Mouse (Mus musculus) hindbrain, embryonic 14.5 days (tissue): Measurements from ENCODE around the gene Slc6a9. TPM values are rescaled to one million over a fixed set of nuclear protein-coding genes. Genes with fewer than 3 reads are reported as not detected.

ENCODE experiments used
- ATAC-seq: fragments of 200-750 bp; cut with Nextera tagmentation; 2 replicates; pipeline ENCODE4 v1.8.0; 2017; ENCODE audit warnings: moderate number of reproducible peaks, mild to moderate bottlenecking, moderate TSS enrichment, moderate library complexity; ENCODE audit not compliant: low FRiP score
- DNase-seq: peaks from one replicate; pipeline ENCODE4 v3.0.0-alpha.2; 2015; ENCODE audit warnings: low spot score
- H3K27ac ChIP-seq: fragments of 300-500 bp; sonication (generic); 2 replicates; pipeline ENCODE4 v1.5.1; 2014; ENCODE audit warnings: mild to moderate bottlenecking, moderate library complexity
- H3K27me3 ChIP-seq: fragments of 300-500 bp; sonication (generic); 2 replicates; pipeline ENCODE4 v1.6.1; 2014; ENCODE audit warnings: mild to moderate bottlenecking, low read length, mixed read lengths; ENCODE audit not compliant: control insufficient read depth, insufficient read depth
- H3K36me3 ChIP-seq: fragments of 300-500 bp; sonication (generic); replicated peaks from 2 replicates; pipeline ENCODE4 v1.6.1; 2014; ENCODE audit not compliant: control insufficient read depth, insufficient read depth
- H3K4me1 ChIP-seq: fragments of 300-500 bp; sonication (generic); replicated peaks from 2 replicates; pipeline ENCODE4 v1.6.1; 2014; ENCODE audit warnings: antibody characterized with exemption, low read length, mixed read lengths; ENCODE audit not compliant: control insufficient read depth, insufficient read depth
- H3K4me2 ChIP-seq: fragments of 300-500 bp; sonication (generic); replicated peaks from 2 replicates; pipeline ENCODE4 v1.6.1; 2014; ENCODE audit warnings: mild to moderate bottlenecking, moderate library complexity
- H3K4me3 ChIP-seq: fragments of 300-500 bp; sonication (generic); replicated peaks from 2 replicates; pipeline ENCODE4 v1.5.1; 2014; ENCODE audit warnings: mild to moderate bottlenecking, low read length
- H3K9ac ChIP-seq: fragments of 300-500 bp; sonication (generic); 2 replicates; pipeline ENCODE4 v1.6.1; 2014
- H3K9me3 ChIP-seq: fragments of 300-500 bp; sonication (generic); 2 replicates; pipeline ENCODE4 v1.6.1; 2016; ENCODE audit warnings: low read length; ENCODE audit not compliant: control insufficient read depth
- WGBS: fragments of 180-500 bp; shearing (Covaris S2); extraction: QIAGEN DNeasy Blood & Tissue Kit; methylation state at CpG from one replicate; pipeline ENCODE4 v1.1.7; 2014; 5-methylcytosine and 5-hydroxymethylcytosine counted together
- polyA plus RNA-seq: library from polyadenylated mRNA; unstranded; fragments of >200 nt; fragmentation: Nextera tagmentation; extraction: Ambion mirVana; gene quantifications from 2 replicates; pipeline ENCODE4 v1.2.1, GENCODE M21; 2014

The Slc6a9 gene
- polyA plus RNA-seq, 1 experiment from 2014 or later = 37.1 TPM

DNA sequence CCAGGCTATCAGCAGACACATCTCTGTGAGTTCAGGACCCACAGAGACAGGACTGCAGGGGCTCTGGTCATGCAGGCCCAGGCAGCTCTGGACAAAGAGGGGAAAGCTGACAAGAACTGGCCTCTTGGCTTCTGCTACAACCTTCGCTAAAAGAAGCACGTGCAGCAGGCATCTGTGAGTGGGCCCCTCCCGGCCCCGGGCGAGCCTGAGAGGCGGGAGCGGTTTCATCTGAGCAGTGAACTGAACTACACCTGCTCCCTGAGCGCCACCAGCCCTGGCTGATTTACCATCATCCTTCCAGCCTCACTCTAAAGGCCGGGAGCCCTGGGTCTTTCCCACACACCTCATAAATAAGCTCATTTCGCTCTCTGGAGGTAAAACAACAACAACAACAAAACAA, 44.0 kb downstream of the Slc6a9 start:
- H3K4me1 ChIP-seq = peaks cover 21% of the 10 kb centered on the region
- ATAC-seq (no peak), DNase-seq (no peak)
- H3K9ac ChIP-seq = no peak overlapping the region
- H3K4me3 ChIP-seq = no peak overlapping the region
- H3K9me3 ChIP-seq = no peaks in the 10 kb centered on the region
- H3K27ac ChIP-seq = no peak overlapping the region
- WGBS = 57% methylated on average over 10 of the region's 10 CpGs
- H3K36me3 ChIP-seq = peaks cover 69% of the 10 kb centered on the region
- H3K4me2 ChIP-seq = no peak overlapping the region
- H3K27me3 ChIP-seq = no peaks in the 10 kb centered on the region

- Histone ChIP-seq H3K36me3 (peaks cover 65% of the 10 kb centered on the region), H3K4me1 (peaks cover 24% of the 10 kb centered on the region), H3K4me2 (no peak overlapping the region), H3K27ac (no peak overlapping the region), H3K4me3 (no peak overlapping the region), H3K27me3 (no peaks in the 10 kb centered on the region), H3K9ac (no peak overlapping the region), H3K9me3 (no peaks in the 10 kb centered on the region)
- ATAC-seq (no peak), DNase-seq (no peak)
- 83% methylated on average over 5 of the region's 5 CpGs for WGBS
These were observed 44.4 kb downstream of the Slc6a9 start for GRCm38 (mm10) chr4:117878703-117879102.

- Histone ChIP-seq H3K4me2 (peak within 1 kb of the TSS; percentile 92), H3K9ac (peak within 1 kb of the TSS; percentile 94), H3K27ac (peak within 1 kb of the TSS; percentile 81), H3K4me1 (peaks cover 43% of the 10 kb centered on the region), H3K9me3 (no peaks in the 10 kb centered on the region), H3K27me3 (no peaks in the 10 kb centered on the region), H3K4me3 (peak within 1 kb of the TSS; percentile 86), H3K36me3 (peaks cover 47% of the 10 kb centered on the region)
- ATAC-seq = peak; percentile 62
- WGBS = 0% methylated on average over 66 of the region's 103 CpGs
- DNase-seq = peak; percentile 72
These were observed 48.7 kb downstream of the Slc6a9 start, which contains the start of gene B4galt2 for GRCm38 (mm10) chr4:117882701-117883691. TSS of gene B4galt2 (minus strand) at chr4:117883487.

DNA sequence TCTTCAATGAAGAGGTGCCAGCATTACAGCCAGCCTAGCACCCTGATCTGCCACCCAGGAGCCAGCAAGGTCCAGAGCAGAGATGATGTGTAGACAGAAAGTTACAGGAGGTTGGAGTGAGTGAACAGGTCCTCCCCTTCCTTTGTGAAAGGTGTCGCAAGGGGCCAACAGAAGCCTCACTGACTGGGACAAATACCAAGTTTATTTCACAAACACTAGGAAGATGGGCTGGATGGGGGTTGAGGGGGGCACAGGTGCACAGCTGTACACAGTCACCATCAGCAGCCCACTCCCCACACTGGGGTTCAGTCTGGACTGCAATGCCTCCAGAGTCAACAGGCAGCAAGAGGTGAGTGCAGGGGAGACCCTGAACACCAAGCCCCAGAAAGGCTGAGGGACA, 49.8 kb downstream of the Slc6a9 start:
- Histone ChIP-seq H3K9ac (peak overlapping the region; percentile 94; the same call in 1 of the 2 replicates), H3K27ac (no peak overlapping the region), H3K4me1 (peaks cover 43% of the 10 kb centered on the region), H3K9me3 (no peaks in the 10 kb centered on the region), H3K4me3 (peak overlapping the region; percentile 86), H3K4me2 (peak overlapping the region; percentile 92), H3K36me3 (peaks cover 42% of the 10 kb centered on the region), H3K27me3 (no peaks in the 10 kb centered on the region)
- no peak for ATAC-seq
- DNase-seq = no peak
- WGBS = 100% methylated on average over 1 of the region's 1 CpGs

GRCm38 (mm10) chr4:117885093-117885492, 50.8 kb downstream of the Slc6a9 start:
- H3K4me1 ChIP-seq = peaks cover 41% of the 10 kb centered on the region
- WGBS = 97% methylated on average over 10 of the region's 10 CpGs

GRCm38 (mm10) chr4:117885994-117886393, 51.7 kb downstream of the Slc6a9 start:
- Histone ChIP-seq H3K4me1 (peaks cover 36% of the 10 kb centered on the region), H3K27me3 (no peaks in the 10 kb centered on the region), H3K36me3 (peaks cover 30% of the 10 kb centered on the region), H3K9me3 (no peaks in the 10 kb centered on the region), H3K4me3 (peak overlapping the region; percentile 82), H3K27ac (no peak overlapping the region), H3K4me2 (peak overlapping the region; percentile 90), H3K9ac (peak overlapping the region; percentile 85)
- 81% methylated on average over 9 of the region's 9 CpGs for WGBS
- DNase-seq (no peak), ATAC-seq (no peak)

More at GRCm38 (mm10) chr4:117885093-117885492, 50.8 kb downstream of the Slc6a9 start:
- no peaks in the 10 kb centered on the region for H3K9me3 ChIP-seq
- no peaks in the 10 kb centered on the region for H3K27me3 ChIP-seq
- H3K27ac ChIP-seq = no peak overlapping the region
- no peak for ATAC-seq
- no peak overlapping the region for H3K4me2 ChIP-seq
- H3K36me3 ChIP-seq = peaks cover 39% of the 10 kb centered on the region
- no peak overlapping the region for H3K9ac ChIP-seq
- DNase-seq = no peak
- no peak overlapping the region for H3K4me3 ChIP-seq

- H3K4me3 ChIP-seq = peak overlapping the region; percentile 82
- DNase-seq = no peak
- H3K27me3 ChIP-seq = no peaks in the 10 kb centered on the region
- no peaks in the 10 kb centered on the region for H3K9me3 ChIP-seq
- peaks cover 30% of the 10 kb centered on the region for H3K36me3 ChIP-seq
- 0 out of 2 replicates have a peak overlapping the region, but pooled peaks have one; percentile 47 for H3K27ac ChIP-seq
- peaks cover 37% of the 10 kb centered on the region for H3K4me1 ChIP-seq
- 3% methylated on average over 23 of the region's 24 CpGs for WGBS
- H3K4me2 ChIP-seq = peak overlapping the region; percentile 90
- H3K9ac ChIP-seq = peak overlapping the region; percentile 85
- no peak; the same call in 1 of the 2 replicates for ATAC-seq
These were observed 52.3 kb downstream of the Slc6a9 start for GRCm38 (mm10) chr4:117886644-117887043.

DNA sequence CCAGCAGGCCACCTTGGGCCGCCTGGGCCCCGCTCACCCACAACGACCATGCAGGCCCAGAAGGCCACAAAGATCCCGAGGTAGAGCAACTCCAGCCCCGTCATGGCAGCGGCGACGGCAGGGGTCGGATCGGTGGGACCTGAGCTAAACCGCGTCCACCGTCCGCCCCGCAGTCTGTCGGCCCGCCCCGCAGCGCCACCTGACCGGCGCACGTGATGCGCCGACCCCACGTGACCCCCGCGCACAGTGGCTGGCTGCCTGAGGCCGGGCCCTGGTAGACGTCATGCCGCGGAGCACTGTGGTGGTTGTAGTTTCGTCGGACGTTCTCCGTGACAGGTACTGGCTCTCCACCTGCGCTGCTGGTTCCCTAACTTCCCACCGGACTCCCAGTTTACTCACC, 52.8 kb downstream of the Slc6a9 start, which contains the start of gene Atp6v0b:
Gene Atp6v0b, minus strand, starts transcription at position 201 of the 400 bp plus-strand sequence.
- ATAC-seq (peak; percentile 83), DNase-seq (peak; percentile 92)
- no peaks in the 10 kb centered on the region for H3K9me3 ChIP-seq
- H3K9ac ChIP-seq = peak within 1 kb of the TSS; percentile 85
- H3K27ac ChIP-seq = peak within 1 kb of the TSS; percentile 47; the same call in 1 of the 2 replicates
- H3K36me3 ChIP-seq = peaks cover 30% of the 10 kb centered on the region
- peaks cover 32% of the 10 kb centered on the region for H3K4me1 ChIP-seq
- WGBS = under 1% methylated on average over 35 of the region's 37 CpGs
- no peaks in the 10 kb centered on the region for H3K27me3 ChIP-seq
- peak within 1 kb of the TSS; percentile 82 for H3K4me3 ChIP-seq
- peak within 1 kb of the TSS; percentile 90 for H3K4me2 ChIP-seq

GRCm38 (mm10) chr4:117887920-117888319, 53.6 kb downstream of the Slc6a9 start:
- WGBS = 75% methylated on average over 2 of the region's 2 CpGs
- H3K36me3 ChIP-seq = peaks cover 30% of the 10 kb centered on the region
- H3K4me1 ChIP-seq = peaks cover 29% of the 10 kb centered on the region
- ATAC-seq (no peak), DNase-seq (no peak)
- no peaks in the 10 kb centered on the region for H3K9me3 ChIP-seq
- H3K4me3 ChIP-seq = peak overlapping the region; percentile 82
- H3K9ac ChIP-seq = no peak overlapping the region
- H3K27me3 ChIP-seq = no peaks in the 10 kb centered on the region
- no peak overlapping the region for H3K27ac ChIP-seq
- peak overlapping the region; percentile 90 for H3K4me2 ChIP-seq
